Mouse (Mus musculus): ENCODE measurements around the gene Primpol.

DNA sequence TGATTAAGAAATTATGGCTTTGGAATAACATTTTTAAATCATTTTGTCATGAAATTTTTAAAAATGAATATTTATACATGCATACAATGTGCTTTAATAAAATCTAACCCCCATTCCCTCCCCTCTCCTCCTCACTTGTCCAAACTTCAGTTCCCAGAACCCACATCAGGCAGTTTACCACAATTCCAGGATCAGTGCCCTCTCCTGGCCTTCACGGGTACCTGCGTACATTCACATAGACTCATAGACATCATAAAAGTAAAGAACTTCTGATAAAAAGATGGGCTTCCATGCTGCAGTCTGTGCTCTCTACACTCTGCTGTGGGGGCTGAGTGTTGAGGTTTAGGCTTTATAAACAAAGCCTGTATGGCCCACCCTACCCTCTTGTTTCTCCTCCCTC lies 48.1 kb downstream of the Primpol start:
- TF ChIP-seq CTCF (IDR thresholded peaks at IDR 0.05; ENCODE audit: low read depth) (peak; percentile 48), EP300 (IDR thresholded peaks at IDR 0.05; ENCODE audit: low read depth) (no peak)
